Mouse (Mus musculus) hindbrain, embryonic 13.5 days (tissue): ENCODE measurements at regions not wholly inside any gene's neighbourhood (a gene's known extent, or its start where the extent isn't known, plus 50 kb on each side); places are given as distances from the start of the nearest gene placed in this dataset.

Experiments
- ATAC-seq: fragments of 200-750 bp; cut with Nextera tagmentation; 2 replicates; pipeline ENCODE4 v1.8.0; 2017; ENCODE audit warnings: moderate TSS enrichment; ENCODE audit not compliant: low FRiP score
- H3K27ac ChIP-seq: fragments of 300-500 bp; sonication (generic); 2 replicates; pipeline ENCODE4 v1.5.1; 2015; ENCODE audit warnings: inconsistent platforms, mild to moderate bottlenecking, moderate library complexity
- H3K27me3 ChIP-seq: fragments of 300-500 bp; sonication (generic); 2 replicates; pipeline ENCODE4 v1.6.1; 2015; ENCODE audit warnings: mild to moderate bottlenecking, inconsistent platforms
- H3K36me3 ChIP-seq: fragments of 300-500 bp; sonication (generic); 2 replicates; pipeline ENCODE4 v1.6.1; 2015; ENCODE audit warnings: mild to moderate bottlenecking, inconsistent platforms
- H3K4me1 ChIP-seq: fragments of 300-500 bp; sonication (generic); replicated peaks from 2 replicates; pipeline ENCODE4 v1.6.1; 2015; ENCODE audit warnings: inconsistent platforms
- H3K4me2 ChIP-seq: fragments of 300-500 bp; sonication (generic); 2 replicates; pipeline ENCODE4 v1.6.1; 2015; ENCODE audit warnings: inconsistent platforms, mild to moderate bottlenecking, moderate library complexity
- H3K4me3 ChIP-seq: fragments of 300-500 bp; sonication (generic); 2 replicates; pipeline ENCODE4 v1.5.1; 2015; ENCODE audit warnings: mild to moderate bottlenecking, inconsistent platforms
- H3K9ac ChIP-seq: fragments of 300-500 bp; sonication (generic); 2 replicates; pipeline ENCODE4 v1.6.1; 2015; ENCODE audit warnings: mild to moderate bottlenecking, inconsistent platforms
- H3K9me3 ChIP-seq: fragments of 300-500 bp; sonication (generic); 2 replicates; pipeline ENCODE4 v1.6.1; 2016; ENCODE audit warnings: inconsistent platforms
- WGBS: fragments of 180-500 bp; shearing (Covaris S2); methylation state at CpG from one replicate; pipeline ENCODE4 v1.1.7; 2015; 5-methylcytosine and 5-hydroxymethylcytosine counted together

- no peaks in the 10 kb centered on the region for H3K4me1 ChIP-seq
- H3K4me2 ChIP-seq: no peak overlapping the region
- H3K4me3 ChIP-seq: no peak overlapping the region
- no peak overlapping the region for H3K27ac ChIP-seq
- ATAC-seq: peak; percentile 63; the same call in 1 of the 2 replicates
- H3K9ac ChIP-seq: no peak overlapping the region
- WGBS: 39% methylated on average over 2 of the region's 2 CpGs
- H3K9me3 ChIP-seq: no peaks in the 10 kb centered on the region
- no peaks in the 10 kb centered on the region for H3K27me3 ChIP-seq
- no peaks in the 10 kb centered on the region for H3K36me3 ChIP-seq
These were observed 2114.4 kb downstream of the Pcdh9 start for GRCm38 (mm10) chr14:91776126-91776525.
